Mouse (Mus musculus) liver, embryonic 14.5 days (tissue): Measurements from ENCODE around the gene Nhlrc2. TPM values are rescaled to one million over a fixed set of nuclear protein-coding genes. Genes with fewer than 3 reads are reported as not detected.

Source experiments
- ATAC-seq: fragments of 200-750 bp; cut with Nextera tagmentation; 2 replicates; pipeline ENCODE4 v1.8.0; 2017; ENCODE audit warnings: moderate number of reproducible peaks, mild to moderate bottlenecking, moderate library complexity; ENCODE audit not compliant: insufficient read depth
- DNase-seq, 3 experiments: peaks; one replicate each; pipeline ENCODE4 v3.0.0-alpha.2; 2012 to 2013; ENCODE audit warnings: low read depth in 3 of 3, low spot score in 3 of 3
- H3K27ac ChIP-seq: fragments of 300-500 bp; sonication (generic); 2 replicates; pipeline ENCODE4 v1.5.1; 2014; ENCODE audit warnings: moderate library complexity, mild to moderate bottlenecking, control low read depth, inconsistent platforms
- H3K27me3 ChIP-seq: fragments of 300-500 bp; sonication (generic); 2 replicates; pipeline ENCODE4 v1.6.1; 2014; ENCODE audit warnings: mild to moderate bottlenecking, low read length, moderate library complexity; ENCODE audit not compliant: control insufficient read depth, insufficient read depth
- H3K36me3 ChIP-seq: fragments of 300-500 bp; sonication (generic); replicated peaks from 2 replicates; pipeline ENCODE4 v1.6.1; 2014; ENCODE audit warnings: low read depth; ENCODE audit not compliant: control insufficient read depth, insufficient read depth
- H3K4me1 ChIP-seq, 2 experiments: fragments of 200-500 bp in 1 of 2; fragments of 300-500 bp in 1 of 2; sonication (generic) in 1 of 2; replicated peaks; 2 replicates each; pipeline ENCODE4 v1.6.1; 2012 to 2014; ENCODE audit warnings: antibody characterized with exemption in 1 of 2, inconsistent platforms in 1 of 2, low read length in 1 of 2; ENCODE audit not compliant: control insufficient read depth in 2 of 2, insufficient read depth in 2 of 2
- H3K4me2 ChIP-seq: fragments of 300-500 bp; sonication (generic); 2 replicates; pipeline ENCODE4 v1.6.1; 2014; ENCODE audit warnings: low read depth, mild to moderate bottlenecking, control low read depth, moderate library complexity
- H3K4me3 ChIP-seq, 2 experiments: fragments of 200-500 bp in 1 of 2; fragments of 300-500 bp in 1 of 2; sonication (generic) in 1 of 2; 2 replicates each; pipeline ENCODE4 v1.5.1; 2012 to 2014; ENCODE audit warnings: low read depth in 2 of 2, low read length in 2 of 2, mild to moderate bottlenecking in 2 of 2, control low read depth in 1 of 2, inconsistent platforms in 1 of 2, moderate library complexity in 1 of 2; ENCODE audit not compliant: insufficient read depth in 1 of 2
- H3K9ac ChIP-seq: fragments of 300-500 bp; sonication (generic); replicated peaks from 2 replicates; pipeline ENCODE4 v1.6.1; 2014; ENCODE audit warnings: mild to moderate bottlenecking, control low read depth, moderate library complexity
- H3K9me3 ChIP-seq: fragments of 300-500 bp; sonication (generic); 2 replicates; pipeline ENCODE4 v1.6.1; 2016; ENCODE audit warnings: low read length, mixed read lengths; ENCODE audit not compliant: control insufficient read depth
- CTCF ChIP-seq: IDR thresholded peaks from 2 replicates; pipeline ENCODE4 v1.5.1; 2016; ENCODE audit warnings: antibody characterized with exemption, low read depth, control low read depth
- EP300 ChIP-seq: IDR thresholded peaks from 2 replicates; pipeline ENCODE4 v1.6.1; 2016; ENCODE audit warnings: antibody characterized with exemption, low read depth
- WGBS: fragments of 180-500 bp; shearing (Covaris S2); extraction: QIAGEN DNeasy Blood & Tissue Kit; methylation state at CpG from one replicate; pipeline ENCODE4 v1.1.7; 2014; ENCODE audit not compliant: insufficient replicate concordance; 5-methylcytosine and 5-hydroxymethylcytosine counted together
- polyA plus RNA-seq, 2 experiments: library from polyadenylated mRNA; depleted of rRNA in 1 of 2; stranded (reverse) in 1 of 2; unstranded in 1 of 2; fragments of >200 nt; fragmentation: Nextera tagmentation in 1 of 2; extraction: Ambion mirVana in 1 of 2; gene quantifications; 2 replicates each; pipeline versions ENCODE4 v1.2.1 to v1.2.3; 2012 to 2014

The Nhlrc2 gene
- polyA plus RNA-seq, 2 experiments: 5.0 to 6.9 TPM

GRCm38 (mm10) chr19:56614131-56614530 lies 66.1 kb downstream of the Nhlrc2 start:
- no peak for TF ChIP-seq EP300
- TF ChIP-seq CTCF: no peak
- no peak overlapping the region for H3K9ac ChIP-seq
- no peak overlapping the region for H3K4me2 ChIP-seq
- H3K27me3 ChIP-seq: no peaks in the 10 kb centered on the region
- DNase-seq (no peak), ATAC-seq (no peak)
- no peaks in the 10 kb centered on the region for H3K36me3 ChIP-seq
- no peaks in the 10 kb centered on the region; a peak in 1 of 4 replicates for H3K4me1 ChIP-seq
- H3K4me3 ChIP-seq: no peak overlapping the region
- H3K27ac ChIP-seq: no peak overlapping the region
- H3K9me3 ChIP-seq: no peaks in the 10 kb centered on the region
- WGBS: 53% methylated on average over 5 of the region's 5 CpGs

DNA sequence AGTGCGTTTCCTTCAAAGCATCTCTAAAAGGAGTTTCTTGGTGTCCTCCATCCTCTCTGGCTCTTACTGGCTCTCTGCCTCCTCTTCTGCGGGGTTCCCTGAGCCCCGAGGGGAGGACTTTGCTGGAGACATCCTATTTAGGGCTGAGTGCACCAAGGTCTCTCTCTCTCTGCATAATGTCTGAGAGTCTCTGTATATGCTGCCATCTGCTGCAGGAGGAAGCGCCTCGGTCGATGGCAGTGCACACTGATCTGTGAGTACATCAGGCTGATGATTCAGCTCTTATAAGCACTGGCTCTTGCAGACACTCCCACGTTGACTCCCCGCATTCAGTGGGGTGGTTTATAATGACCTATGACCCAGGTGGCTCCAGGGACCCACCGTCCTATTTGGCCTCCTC lies 70.8 kb downstream of the Nhlrc2 start:
- ATAC-seq: no peak

GRCm38 (mm10) chr19:56619546-56619945 lies 71.5 kb downstream of the Nhlrc2 start:
- Histone ChIP-seq H3K4me2 (no peak overlapping the region), H3K27ac (no peak overlapping the region), H3K4me3 (no peak overlapping the region), H3K9me3 (no peaks in the 10 kb centered on the region), H3K4me1 (no peaks in the 10 kb centered on the region), H3K36me3 (no peaks in the 10 kb centered on the region), H3K9ac (no peak overlapping the region), H3K27me3 (no peaks in the 10 kb centered on the region)
- WGBS: 59% methylated on average over 4 of the region's 4 CpGs
- ATAC-seq (no peak), DNase-seq (no peak)
- TF ChIP-seq CTCF (no peak), EP300 (no peak)

More for the DNA sequence above, 70.8 kb downstream of the Nhlrc2 start:
- DNase-seq: no peak
- Histone ChIP-seq H3K4me1 (no peaks in the 10 kb centered on the region), H3K4me3 (no peak overlapping the region), H3K27me3 (no peaks in the 10 kb centered on the region), H3K4me2 (no peak overlapping the region), H3K9ac (no peak overlapping the region), H3K36me3 (no peaks in the 10 kb centered on the region), H3K9me3 (no peaks in the 10 kb centered on the region), H3K27ac (no peak overlapping the region)
- no peak for TF ChIP-seq CTCF
- TF ChIP-seq EP300: no peak
- WGBS: 54% methylated on average over 9 of the region's 9 CpGs

- no peaks in the 10 kb centered on the region for H3K9me3 ChIP-seq
- DNase-seq: no peak
- H3K27ac ChIP-seq: no peak overlapping the region
- H3K27me3 ChIP-seq: no peaks in the 10 kb centered on the region
- H3K36me3 ChIP-seq: no peaks in the 10 kb centered on the region
- H3K4me3 ChIP-seq: no peak overlapping the region
- H3K9ac ChIP-seq: no peak overlapping the region
- ATAC-seq: no peak
- H3K4me2 ChIP-seq: no peak overlapping the region
- TF ChIP-seq EP300: no peak
- no peak for TF ChIP-seq CTCF
- no peaks in the 10 kb centered on the region for H3K4me1 ChIP-seq
- WGBS: 60% methylated on average over 7 of the region's 7 CpGs
Observed at GRCm38 (mm10) chr19:56621876-56622275, 73.8 kb downstream of the Nhlrc2 start.

GRCm38 (mm10) chr19:56627881-56628472 lies 79.9 kb downstream of the Nhlrc2 start:
- no peaks in the 10 kb centered on the region for H3K4me1 ChIP-seq
- no peaks in the 10 kb centered on the region for H3K27me3 ChIP-seq
- no peak overlapping the region for H3K4me2 ChIP-seq
- no peaks in the 10 kb centered on the region for H3K9me3 ChIP-seq
- no peak for TF ChIP-seq CTCF
- no peak for TF ChIP-seq EP300
- no peaks in the 10 kb centered on the region for H3K36me3 ChIP-seq
- ATAC-seq (no peak), DNase-seq (no peak)
- H3K27ac ChIP-seq: no peak overlapping the region
- H3K4me3 ChIP-seq: no peak overlapping the region
- WGBS: 57% methylated on average over 10 of the region's 10 CpGs
- no peak overlapping the region for H3K9ac ChIP-seq
